Mouse (Mus musculus) testis, postnatal 14 days (tissue): Measurements from ENCODE around the gene Sub1.

Source experiments
- DNase-seq: peaks from one replicate; pipeline ENCODE4 v3.0.0; 2021; ENCODE audit warnings: low spot score

Gene Sub1

DNA sequence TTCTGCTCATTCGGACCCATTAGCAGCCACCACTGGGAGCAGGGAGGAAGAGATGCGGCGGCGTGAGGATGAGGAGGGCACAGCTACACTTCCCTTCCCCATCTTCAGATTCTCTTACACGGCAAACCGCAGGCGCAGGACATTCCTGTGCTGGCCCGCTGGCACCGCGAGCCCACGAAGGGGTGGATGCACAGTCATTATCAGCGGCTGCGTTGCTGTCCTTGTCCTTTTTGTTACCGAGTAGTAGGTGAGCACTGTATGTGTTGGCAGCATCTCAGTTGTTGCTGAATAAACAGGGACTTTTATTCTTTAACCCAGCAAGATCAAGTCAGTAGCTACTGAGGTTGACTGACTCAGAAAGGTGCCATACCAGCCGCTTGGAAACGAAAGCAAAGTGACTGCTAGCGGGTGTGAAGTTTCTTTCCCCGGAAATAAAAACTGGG lies 13.8 kb upstream of the Sub1 start:
- no peak for DNase-seq

DNA sequence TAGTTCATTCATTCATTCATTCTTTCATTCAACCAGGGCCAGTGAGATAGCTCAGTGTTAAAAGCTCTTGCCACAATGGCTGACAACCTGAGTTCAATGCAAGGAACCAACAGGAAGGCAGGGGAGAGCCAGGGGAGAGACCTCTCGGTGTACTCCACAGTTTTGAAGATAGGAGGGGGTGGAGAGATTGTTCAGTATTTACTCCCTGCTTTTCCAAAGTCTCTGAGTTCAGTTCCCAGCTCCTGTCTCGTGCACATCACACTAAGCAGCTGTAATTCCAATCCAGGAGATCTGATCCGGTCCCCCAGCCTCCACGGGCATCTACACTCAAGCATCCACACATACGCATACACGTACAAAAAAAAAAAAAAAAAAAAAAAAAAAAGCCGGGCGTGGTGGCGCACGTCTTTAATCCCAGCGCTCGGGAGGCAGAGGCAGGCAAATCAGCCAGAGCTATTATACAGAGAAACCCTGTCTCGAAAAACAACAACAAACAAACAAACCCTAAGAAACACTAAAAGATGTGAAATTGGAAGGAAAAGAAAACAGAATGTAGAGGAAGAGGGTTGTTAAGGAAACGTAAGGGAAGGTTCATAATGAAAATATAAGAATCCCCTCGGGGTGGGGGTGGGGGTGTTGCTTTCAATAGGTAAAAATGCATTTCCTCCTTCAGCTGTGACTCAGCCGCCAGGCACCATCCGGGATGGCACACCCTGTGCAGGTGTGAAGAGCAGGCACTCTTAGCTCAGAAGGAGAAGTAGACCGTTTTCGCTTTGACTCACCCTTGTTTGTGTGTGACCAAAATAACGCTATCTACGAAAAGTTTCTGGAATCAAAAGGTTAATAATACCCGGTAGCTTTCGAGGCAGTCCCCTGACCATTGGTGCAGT lies 13.2 kb upstream of the Sub1 start:
- DNase-seq: no peak

DNA sequence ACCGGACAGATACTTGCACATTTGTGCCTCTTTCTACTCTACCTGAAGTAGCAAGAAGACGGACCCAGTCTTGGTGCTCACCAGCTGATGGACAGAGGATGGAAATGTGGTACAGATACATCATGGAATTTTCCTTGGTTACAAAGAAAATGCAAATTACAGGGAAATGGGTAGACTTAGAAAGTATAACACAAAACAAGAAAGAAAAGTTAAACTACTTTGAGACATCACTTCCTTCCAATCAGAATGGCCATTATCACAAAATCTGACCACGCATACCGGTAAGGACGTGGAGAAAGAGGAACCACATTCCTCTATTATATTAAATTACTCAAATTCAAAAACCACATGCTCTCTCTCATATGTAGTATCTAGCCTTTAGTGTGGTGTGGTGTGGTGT lies 12.1 kb upstream of the Sub1 start:
- DNase-seq: no peak

DNA sequence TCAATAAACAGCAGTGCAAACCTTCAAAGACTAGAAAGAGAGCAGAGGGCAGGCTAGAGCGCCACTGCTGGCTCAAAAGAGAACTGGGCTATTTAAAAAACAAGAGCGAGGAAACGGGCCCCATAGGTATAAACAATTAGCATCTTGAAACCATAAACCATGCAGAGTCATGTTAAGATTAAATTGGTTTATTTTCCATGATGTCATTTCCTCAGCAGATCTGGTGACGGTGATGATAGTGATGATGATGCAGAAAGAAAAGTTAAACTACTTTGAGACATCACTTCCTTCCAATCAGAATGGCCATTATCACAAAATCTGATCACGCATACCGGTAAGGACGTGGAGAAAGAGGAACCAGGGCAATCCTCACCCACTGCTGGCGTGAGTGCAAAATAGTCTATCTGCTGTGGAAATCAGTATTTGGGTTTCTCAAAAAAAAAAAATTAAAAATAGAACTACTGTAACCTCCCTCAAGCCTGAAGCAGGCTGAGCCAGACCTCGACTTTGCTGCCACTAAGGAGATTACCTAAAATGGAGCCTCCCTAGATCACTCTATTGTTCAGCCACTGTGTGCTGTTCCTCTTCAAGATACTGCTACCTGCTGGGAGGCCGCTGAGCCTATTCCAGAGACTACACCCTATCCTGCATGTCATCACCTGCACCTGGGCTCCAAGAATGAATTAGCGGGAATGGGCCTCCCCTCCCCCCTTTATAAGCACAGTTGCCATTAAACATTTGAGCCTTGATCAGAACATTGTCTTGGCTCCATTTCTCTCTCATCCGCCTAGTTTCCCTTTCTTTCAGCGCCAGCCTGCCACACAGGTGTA lies 11.4 kb upstream of the Sub1 start:
- no peak for DNase-seq

DNA sequence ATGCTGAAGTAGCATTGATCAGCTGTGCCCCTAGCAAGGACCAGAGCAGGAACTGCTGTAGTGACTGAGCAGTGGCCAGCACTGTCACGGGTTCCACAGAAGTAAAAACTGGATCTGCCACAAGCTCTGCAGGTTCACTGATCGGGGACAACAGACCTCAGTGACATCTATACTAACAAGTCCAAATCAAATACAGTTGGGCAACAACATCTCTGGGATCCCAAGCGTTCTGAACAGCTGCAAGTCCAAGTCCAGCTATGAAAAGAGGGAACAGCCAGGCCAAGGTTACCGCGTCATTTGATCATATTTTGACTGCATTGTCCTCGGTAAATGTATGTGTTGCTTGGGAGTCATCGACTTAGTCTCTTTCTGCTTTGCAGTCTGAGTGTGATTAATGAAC lies 10.6 kb upstream of the Sub1 start:
- DNase-seq: no peak

DNA sequence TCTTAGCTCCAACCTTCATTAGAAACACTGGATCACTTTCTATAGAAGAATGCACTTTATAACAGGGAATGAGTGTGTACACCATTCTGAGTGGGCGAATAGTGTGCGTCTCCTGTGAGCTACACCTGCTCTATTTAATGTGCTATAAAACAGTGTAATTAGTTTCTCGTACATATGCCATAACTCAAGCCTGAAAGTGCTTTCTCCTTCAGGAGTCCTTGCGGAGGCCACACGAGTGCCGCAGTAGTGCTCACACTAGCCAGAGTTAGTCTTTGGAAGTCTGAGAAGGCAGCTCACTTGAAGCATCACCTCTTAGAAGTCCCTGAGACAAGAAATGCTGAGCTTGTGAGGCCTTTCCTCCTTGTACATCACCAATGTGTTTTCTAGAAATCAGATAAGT lies 9.4 kb upstream of the Sub1 start:
- no peak for DNase-seq

DNA sequence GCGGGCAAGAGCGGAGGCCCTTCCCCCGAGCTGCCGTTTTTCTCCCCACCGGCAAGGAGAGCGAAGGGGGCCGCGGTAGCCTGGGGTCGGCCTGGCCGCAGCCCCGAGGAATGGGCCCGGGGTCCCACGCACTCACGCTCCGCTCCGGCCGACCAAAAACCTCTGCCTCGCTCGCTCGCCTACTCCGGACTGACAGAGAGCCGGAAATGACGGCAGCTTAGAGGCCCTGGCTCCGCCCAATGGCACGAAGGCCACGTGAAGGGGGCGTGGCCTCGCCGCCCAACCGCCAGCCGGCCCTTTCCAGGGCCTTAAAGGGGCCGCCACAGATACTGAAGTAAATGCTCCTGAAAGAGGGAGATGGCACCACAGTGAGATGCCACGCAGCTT lies 975 bp downstream of the Sub1 start:
- DNase-seq: peak; percentile 96

DNA sequence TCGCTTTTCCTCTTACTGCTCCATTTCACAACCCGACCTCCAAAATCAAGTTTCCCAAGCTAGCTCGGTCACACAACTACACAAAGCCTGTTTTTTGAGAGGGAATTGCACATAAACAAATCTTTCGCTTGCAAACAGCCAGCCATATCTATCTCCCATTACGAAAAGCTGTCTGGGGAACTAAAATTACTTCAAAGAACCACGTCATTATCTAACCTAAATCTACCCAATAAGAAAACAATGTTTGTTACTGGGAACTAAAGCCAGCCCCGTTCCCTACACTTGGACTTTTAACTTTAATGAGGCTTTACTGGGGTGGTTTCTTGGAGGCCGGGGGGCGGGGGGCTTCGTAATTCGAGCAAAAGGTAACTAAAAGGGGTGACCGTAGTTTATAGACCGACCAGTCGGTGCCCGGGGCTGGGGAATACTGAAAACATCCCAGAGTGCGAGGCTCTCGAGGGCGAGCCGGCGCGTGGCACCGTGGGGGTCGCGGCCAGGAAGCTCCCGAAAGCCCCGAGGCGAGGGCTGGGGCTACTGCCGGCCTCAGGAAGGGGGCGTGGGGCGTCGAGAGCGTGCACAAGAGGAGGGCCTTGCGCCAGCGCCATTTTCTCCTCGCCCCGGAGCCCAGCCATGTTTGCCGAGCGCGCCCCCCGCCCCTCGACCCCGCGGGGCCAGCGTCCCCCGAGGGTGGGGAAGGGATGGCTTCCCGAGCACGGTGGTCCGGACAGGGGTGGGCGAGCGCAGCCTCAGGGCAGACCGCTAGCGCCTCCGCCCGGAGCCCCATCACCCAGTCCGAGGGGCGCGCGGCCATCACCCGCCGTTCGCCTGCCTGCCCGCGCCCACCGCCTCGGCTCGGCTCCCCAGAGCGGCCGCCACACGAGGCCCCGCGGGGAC lies 1.6 kb downstream of the Sub1 start:
- DNase-seq: peak; percentile 81

DNA sequence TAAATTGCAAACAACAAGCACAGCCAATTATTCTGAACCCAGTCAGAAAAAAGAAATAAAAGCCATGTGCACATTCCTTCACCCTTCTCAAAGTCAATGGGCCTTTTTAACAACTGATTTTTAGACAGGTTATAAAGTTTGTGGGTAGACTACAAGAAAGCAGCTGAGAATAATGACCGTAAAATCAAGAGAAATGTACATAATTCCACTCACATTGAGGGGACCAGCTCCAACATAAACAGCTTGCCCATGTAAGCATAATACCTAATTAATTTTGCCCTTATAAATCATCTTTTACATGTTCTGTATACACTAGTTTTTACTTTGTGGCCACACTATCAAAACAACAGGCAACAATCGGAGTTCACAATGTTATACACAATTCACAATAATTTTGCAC lies 2.8 kb downstream of the Sub1 start:
- DNase-seq: no peak

DNA sequence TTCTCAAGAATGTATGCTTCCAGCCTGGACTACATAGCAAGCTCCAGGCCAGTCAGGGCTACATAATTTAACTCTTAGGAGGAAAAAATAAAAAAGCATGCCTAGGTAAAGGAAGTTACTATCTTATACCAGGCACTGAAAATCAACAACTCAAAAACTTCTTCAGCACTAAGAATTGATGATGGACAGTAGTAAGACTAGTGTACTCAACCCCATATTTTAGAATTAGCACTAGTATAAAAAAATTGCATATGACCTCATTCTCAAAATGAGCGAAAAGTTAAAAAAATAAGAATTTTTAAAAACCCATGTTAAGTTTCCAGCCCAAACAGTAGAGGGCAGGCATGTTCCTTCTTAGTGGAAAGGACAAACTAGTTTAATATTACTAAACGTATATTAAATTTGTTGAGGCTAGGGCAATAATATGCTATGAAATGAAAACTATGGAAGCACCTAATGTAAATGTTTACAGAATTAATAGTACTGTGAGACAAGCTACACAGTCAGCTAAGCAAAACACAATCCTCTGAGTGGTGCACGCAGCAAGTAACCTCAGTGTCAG lies 5.2 kb downstream of the Sub1 start:
- DNase-seq: no peak

DNA sequence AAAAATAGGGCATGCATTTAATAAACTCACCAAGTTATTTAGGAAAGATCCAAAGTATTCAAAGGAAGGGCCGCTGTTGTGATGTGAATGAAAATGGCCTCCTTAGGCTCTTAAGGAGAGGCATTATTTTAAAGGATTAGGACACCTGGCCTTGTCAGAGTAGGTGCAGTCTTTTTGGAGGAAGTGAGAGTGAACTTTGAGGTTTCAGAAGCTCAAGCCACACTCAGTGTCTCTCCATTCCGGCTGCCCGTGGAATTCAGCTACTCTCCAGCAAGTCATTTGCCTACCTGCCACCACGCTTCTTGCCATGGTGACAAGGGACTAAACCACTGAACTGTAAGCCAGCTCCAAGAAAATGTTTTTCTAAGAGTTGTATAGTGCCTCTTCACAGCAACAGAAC lies 8.2 kb downstream of the Sub1 start:
- DNase-seq: no peak

DNA sequence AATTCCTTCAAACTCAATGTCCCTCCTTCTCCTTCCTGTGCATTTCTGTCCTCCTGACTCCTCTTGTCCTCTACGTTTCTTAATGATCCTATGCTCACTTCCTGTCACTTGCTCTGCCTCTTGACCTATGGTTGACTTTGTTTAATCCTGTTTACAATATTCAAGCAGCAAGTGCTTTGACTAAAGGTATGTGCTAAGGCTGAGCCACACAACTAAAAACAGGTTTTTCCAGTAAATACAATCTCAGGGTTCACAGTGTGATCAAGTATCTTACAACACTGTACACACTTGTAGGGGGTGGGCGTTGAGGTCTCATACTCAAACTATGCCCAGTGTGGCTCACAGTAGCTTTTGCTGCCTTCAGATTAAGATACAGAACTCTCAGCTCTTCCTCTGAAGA lies 8.9 kb downstream of the Sub1 start:
- no peak for DNase-seq

DNA sequence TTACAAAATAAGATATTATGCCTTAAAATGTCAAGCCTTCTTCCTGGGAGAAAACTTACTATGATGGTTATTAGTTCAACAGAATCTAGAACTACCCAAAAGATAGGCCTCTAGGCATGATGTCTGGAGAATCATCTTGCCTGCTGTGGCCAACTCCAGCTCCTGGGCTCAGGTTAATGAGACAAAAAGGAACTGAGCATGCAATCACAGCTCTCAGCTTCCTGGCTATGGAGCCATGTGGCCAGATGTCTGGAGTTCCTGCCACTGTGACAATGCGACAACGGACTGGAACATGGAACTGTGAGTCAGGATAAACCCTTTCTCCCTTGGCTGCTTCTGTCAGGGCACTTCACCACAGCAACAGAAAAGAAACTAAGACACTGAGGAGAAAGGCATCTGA lies 14.8 kb downstream of the Sub1 start:
- DNase-seq: no peak

DNA sequence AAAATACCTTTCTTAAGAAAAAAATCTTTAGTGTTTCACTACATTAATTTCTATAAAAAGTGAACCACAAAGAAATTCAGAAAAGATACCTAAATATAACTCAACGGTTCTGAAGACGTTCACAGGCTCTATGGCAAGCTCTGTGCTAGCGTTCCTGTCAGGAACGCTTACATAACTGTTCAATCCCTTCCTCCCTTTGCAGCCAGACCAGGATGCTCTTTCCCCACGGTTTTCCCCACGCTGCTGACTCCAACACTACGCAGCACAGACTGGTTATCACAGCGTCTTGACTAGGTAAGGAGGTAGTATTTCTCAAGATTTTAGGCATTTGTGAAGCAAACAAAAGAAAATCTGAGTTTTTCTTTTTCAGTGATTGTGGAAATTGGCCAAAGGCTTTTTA lies 15.3 kb downstream of the Sub1 start:
- DNase-seq: no peak

DNA sequence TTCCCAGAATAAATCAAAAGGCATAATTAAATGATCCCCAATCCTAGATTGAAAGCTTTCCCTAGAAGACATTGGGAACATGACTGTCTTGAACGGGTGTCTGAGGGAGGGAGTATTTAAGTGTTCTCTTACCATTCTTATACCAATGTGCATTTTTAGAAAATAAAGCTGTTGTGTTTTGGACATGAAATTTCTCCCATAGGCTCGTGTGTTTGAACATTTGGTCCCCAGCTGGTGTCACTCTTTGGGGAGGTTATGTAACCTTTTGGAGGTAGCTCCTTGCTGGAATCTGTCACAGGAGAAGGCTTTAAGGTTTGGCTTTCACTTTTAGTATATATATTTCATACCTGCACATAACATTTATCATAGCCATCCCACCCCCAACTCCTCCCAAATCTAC lies 18.6 kb downstream of the Sub1 start:
- no peak for DNase-seq

DNA sequence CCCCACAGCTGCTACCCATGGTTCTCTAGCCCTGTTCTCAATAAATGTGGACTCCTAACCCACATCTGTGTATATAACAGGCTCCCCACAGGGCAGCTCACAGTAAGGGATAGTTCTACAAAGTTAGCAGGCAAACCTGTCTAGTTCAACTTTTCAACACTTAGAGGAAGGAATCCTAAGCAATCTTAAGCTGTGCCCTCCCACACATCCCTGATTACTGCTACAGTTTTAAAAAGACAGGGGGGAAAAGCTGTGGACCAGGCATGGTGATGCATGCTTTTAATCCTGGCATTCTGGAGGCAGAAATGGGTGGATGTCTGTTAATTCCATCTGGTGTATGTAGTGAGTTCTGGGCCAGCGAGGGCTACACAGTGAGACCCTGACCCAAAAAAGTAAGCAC lies 19.7 kb downstream of the Sub1 start:
- DNase-seq: no peak

DNA sequence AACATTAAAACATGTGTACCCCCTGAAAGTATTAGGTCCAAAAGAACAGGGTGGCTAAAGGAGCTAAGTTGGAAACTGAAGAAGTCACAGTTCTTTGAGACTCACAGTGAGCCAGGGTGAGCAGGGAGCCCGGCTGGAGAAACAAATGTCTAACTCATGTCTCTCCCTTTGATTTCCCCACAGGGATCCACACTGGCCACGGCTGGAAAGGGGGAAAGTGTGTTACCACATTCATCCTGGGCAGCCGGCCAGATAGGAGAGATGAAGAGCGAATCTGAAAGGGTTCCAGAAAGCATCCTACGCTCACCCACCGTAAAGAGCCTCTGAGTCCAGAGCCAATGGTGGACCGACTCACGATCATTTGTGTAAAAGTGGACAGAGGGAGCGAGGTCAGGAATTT lies 20.9 kb downstream of the Sub1 start:
- no peak for DNase-seq

DNA sequence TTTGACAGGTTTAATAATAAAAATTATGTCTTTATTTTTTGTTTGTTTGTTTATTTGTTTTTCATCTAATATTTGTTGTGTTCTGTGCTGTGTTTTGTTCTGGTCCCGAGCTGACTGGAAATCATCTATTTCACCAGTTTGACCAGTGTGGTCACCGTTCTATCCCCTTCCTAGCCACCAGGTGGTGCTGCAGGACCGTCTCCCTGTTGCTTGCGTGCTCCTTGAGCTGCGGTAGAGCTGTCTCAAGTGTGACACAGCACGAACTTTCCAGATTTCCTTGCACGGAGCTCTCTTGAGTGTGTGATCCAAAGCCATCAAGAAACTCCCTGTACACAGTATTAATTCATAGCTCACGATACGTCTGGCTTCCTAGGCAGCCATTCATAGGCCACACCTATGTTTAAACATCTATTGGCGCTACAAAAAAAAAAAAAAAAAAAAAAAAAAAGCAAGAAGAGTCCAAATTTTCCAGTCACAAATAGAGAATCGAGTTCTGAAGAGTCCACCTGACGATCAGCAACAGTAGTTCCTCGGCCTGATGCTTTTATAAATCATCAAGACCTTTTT lies 24.8 kb downstream of the Sub1 start:
- DNase-seq: peak; percentile 70

DNA sequence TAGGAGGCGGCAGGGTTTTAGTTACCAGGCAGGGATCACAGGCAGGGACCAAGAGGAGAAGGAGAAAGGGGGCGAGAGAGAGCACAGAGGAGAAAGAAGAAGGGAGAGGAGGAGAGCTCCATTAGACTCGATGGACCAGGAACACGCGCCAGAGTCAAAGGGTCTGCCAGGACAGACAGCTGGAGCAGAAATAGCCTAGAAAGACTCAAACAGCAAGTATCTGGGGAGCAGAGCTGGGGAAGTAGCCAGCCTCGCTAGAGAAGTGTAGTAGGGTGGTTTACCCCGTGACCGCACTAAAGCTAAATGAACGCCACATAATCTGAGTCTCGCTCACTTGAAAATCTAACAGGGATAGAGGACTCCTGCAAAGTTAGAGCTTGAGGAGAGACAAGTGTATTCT lies 26.2 kb downstream of the Sub1 start:
- DNase-seq: no peak

DNA sequence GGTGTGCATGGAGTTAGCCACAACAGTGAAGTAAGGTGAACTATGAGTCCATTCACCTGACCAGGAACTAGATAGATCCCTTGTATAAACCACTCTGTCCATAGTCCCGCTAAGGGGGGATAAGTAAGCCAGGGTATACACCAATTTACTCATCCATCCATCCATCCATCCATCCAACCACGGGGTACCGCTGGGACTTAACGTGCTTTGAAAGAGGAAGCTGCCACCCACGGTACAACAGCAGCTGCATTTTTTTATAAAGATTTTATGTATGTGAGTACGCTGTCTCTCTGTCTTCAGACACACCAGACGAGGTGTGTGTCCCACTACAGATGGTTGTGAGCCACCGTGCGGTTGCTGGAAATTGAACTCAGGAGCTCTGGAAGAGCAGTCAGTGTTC lies 27.9 kb downstream of the Sub1 start:
- DNase-seq: no peak

DNA sequence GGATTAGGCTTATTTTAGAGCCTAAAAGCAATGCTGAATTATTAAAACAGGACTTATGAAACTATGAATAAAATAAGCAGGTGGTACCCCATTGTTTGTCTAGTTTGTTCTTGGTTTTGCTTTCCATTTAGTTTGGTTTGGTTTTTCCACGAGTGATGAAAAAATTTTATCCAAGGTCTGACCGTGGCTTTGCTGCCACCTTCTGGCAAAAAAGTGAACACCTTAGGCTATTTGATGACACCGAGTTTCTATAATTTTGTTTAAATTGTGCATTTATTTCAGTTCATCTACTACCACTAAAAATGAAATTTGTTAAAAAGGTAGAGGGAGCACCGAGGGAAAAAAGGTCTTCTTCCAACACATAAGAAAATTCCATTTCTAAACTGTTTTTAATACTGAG lies 30.4 kb downstream of the Sub1 start:
- DNase-seq: no peak
